Mouse (Mus musculus) liver, embryonic 15.5 days (tissue): ENCODE results near the gene Smim27. TPM values are rescaled to one million over a fixed set of nuclear protein-coding genes. Genes with fewer than 3 reads are reported as not detected.
A peak's percentile ranks its signal among the peaks of the same experiment; 100 is the strongest.

Experiments used
- ATAC-seq: fragments of 200-750 bp; cut with Nextera tagmentation; 2 replicates; pipeline ENCODE4 v1.8.0; 2017; ENCODE audit warnings: moderate number of reproducible peaks, mild to moderate bottlenecking, moderate library complexity; ENCODE audit not compliant: insufficient read depth
- H3K27ac ChIP-seq: fragments of 300-500 bp; sonication (generic); replicated peaks from 2 replicates; pipeline ENCODE4 v1.5.1; 2015; ENCODE audit warnings: mild to moderate bottlenecking, inconsistent platforms
- H3K27me3 ChIP-seq: fragments of 300-500 bp; sonication (generic); 2 replicates; pipeline ENCODE4 v1.6.1; 2015; ENCODE audit warnings: mild to moderate bottlenecking, inconsistent platforms
- H3K36me3 ChIP-seq: fragments of 300-500 bp; sonication (generic); replicated peaks from 2 replicates; pipeline ENCODE4 v1.6.1; 2015; ENCODE audit warnings: moderate library complexity, mild to moderate bottlenecking, inconsistent platforms
- H3K4me1 ChIP-seq: fragments of 300-500 bp; sonication (generic); replicated peaks from 2 replicates; pipeline ENCODE4 v1.6.1; 2015; ENCODE audit warnings: inconsistent platforms
- H3K4me2 ChIP-seq: fragments of 300-500 bp; sonication (generic); 2 replicates; pipeline ENCODE4 v1.6.1; 2015; ENCODE audit warnings: moderate library complexity, mild to moderate bottlenecking, inconsistent platforms
- H3K4me3 ChIP-seq: fragments of 300-500 bp; sonication (generic); replicated peaks from 2 replicates; pipeline ENCODE4 v1.5.1; 2015; ENCODE audit warnings: mild to moderate bottlenecking, inconsistent platforms
- H3K9ac ChIP-seq: fragments of 300-500 bp; sonication (generic); 2 replicates; pipeline ENCODE4 v1.6.1; 2015; ENCODE audit warnings: moderate library complexity, mild to moderate bottlenecking, inconsistent platforms
- H3K9me3 ChIP-seq: fragments of 300-500 bp; sonication (generic); replicated peaks from 2 replicates; pipeline ENCODE4 v1.6.1; 2016; ENCODE audit warnings: inconsistent platforms
- WGBS: fragments of 180-500 bp; shearing (Covaris S2); methylation state at CpG from one replicate; pipeline ENCODE4 v1.1.7; 2015; ENCODE audit warnings: mixed read lengths; ENCODE audit not compliant: insufficient replicate concordance; 5-methylcytosine and 5-hydroxymethylcytosine counted together
- polyA plus RNA-seq: library from polyadenylated mRNA; unstranded; fragments of >200 nt; fragmentation: Nextera tagmentation; extraction: Ambion mirVana; gene quantifications from 2 replicates; pipeline ENCODE4 v1.2.1, GENCODE M21; 2015

Smim27 gene
- polyA plus RNA-seq, result 10.6 and 17.5 TPM in 2 replicates

GRCm38 (mm10) chr4:40269430-40270032, at the start of gene Smim27, which contains the start of gene Topors:
Gene Smim27, plus strand, starts transcription at chr4:40269579.
Gene Topors, minus strand, starts transcription at chr4:40269850.
- Histone ChIP-seq H3K4me2 (peak within 1 kb of the TSS; percentile 93), H3K9ac (peak within 1 kb of the TSS; percentile 76), H3K27ac (peak within 1 kb of the TSS; percentile 93), H3K27me3 (no peaks in the 10 kb centered on the region), H3K9me3 (no peaks in the 10 kb centered on the region), H3K4me3 (peak within 1 kb of the TSS; percentile 85), H3K4me1 (peaks cover 42% of the 10 kb centered on the region), H3K36me3 (peaks cover 33% of the 10 kb centered on the region)
- WGBS, result under 1% methylated on average over 38 of the region's 38 CpGs
- ATAC-seq, result peak; percentile 89

DNA sequence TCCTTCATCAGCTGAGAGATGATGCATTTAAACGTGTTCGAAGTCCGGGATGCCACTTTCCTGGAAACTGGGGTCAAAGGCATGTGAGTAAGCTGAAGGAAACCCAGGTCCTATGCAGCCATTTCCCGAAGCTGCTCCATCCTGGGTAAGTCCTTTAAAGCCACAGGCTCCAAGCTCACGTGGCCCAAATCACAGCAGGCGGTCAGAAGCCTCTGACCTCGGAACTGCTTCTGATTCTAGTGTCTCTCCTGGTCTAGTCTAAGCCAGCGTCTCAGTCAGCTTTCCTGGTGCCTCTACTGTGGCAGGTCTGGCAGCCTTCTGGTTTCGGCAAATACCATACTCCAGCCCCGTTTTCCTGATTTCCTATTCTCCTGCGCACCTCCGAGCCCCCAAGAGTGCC, 48.9 kb upstream of the Smim27 start:
- ATAC-seq, result no peak
- H3K4me3 ChIP-seq, result no peak overlapping the region
- no peak overlapping the region for H3K27ac ChIP-seq
- H3K27me3 ChIP-seq, result no peaks in the 10 kb centered on the region
- no peaks in the 10 kb centered on the region for H3K4me1 ChIP-seq
- H3K9ac ChIP-seq, result no peak overlapping the region
- no peaks in the 10 kb centered on the region for H3K9me3 ChIP-seq
- peaks cover 11% of the 10 kb centered on the region; the same call in 1 of the 2 replicates for H3K36me3 ChIP-seq
- no peak overlapping the region for H3K4me2 ChIP-seq
- 40% methylated on average over 12 of the region's 12 CpGs for WGBS

DNA sequence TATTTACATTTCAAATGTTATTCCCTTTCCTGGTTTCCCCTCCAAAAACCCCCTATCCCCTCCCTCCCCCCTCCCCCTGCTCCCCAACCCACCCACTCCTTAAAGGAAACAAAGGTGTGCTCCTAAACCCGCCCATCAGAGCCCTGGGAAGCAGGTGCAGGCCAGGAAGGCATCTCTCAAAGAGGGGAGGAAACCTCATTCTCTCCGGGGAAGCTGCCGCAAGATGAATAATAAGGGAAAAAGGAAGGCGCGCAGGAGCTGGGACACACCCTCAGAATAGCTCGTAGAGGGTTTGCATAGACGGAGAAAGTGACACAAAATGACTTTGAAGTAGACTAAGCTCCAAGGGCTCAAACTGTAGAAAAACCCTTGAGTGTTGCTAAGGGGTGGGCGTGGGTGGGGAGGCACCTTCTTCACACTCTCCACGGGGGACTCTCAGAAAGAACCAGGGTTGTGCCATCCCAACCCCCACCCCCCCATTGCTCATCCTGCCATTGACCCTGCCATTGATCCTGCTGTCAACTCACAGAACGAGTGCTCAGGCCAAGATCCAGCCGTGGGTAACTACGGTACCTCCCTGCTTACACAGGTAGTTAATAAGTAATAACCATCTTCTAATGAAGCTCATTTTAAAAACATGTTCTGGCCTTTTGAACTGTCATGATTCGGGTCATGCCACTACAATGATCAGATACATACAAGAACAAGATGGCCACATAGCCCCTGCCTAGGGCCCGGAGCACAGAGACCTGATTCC, 48.2 kb upstream of the Smim27 start:
- no peaks in the 10 kb centered on the region for H3K27me3 ChIP-seq
- no peak overlapping the region; the same call in 1 of the 2 replicates for H3K4me2 ChIP-seq
- H3K9ac ChIP-seq, result no peak overlapping the region
- ATAC-seq, result peak; percentile 63
- no peaks in the 10 kb centered on the region for H3K9me3 ChIP-seq
- H3K4me3 ChIP-seq, result no peak overlapping the region
- H3K27ac ChIP-seq, result no peak overlapping the region
- peaks cover 11% of the 10 kb centered on the region; the same call in 1 of the 2 replicates for H3K36me3 ChIP-seq
- no peaks in the 10 kb centered on the region for H3K4me1 ChIP-seq
- 35% methylated on average over 14 of the region's 14 CpGs for WGBS

- H3K4me2 ChIP-seq, result no peak overlapping the region
- ATAC-seq, result no peak
- H3K4me1 ChIP-seq, result no peaks in the 10 kb centered on the region
- no peak overlapping the region for H3K4me3 ChIP-seq
- H3K36me3 ChIP-seq, result peaks cover 8% of the 10 kb centered on the region; the same call in 1 of the 2 replicates
- no peaks in the 10 kb centered on the region for H3K27me3 ChIP-seq
- 54% methylated on average over 21 of the region's 21 CpGs for WGBS
- H3K27ac ChIP-seq, result no peak overlapping the region
- H3K9ac ChIP-seq, result no peak overlapping the region
- no peaks in the 10 kb centered on the region for H3K9me3 ChIP-seq
These were observed 47.3 kb upstream of the Smim27 start for GRCm38 (mm10) chr4:40221876-40222585.

- Histone ChIP-seq H3K4me1 (no peaks in the 10 kb centered on the region), H3K9ac (no peak overlapping the region), H3K27me3 (no peaks in the 10 kb centered on the region), H3K9me3 (no peaks in the 10 kb centered on the region), H3K4me3 (no peak overlapping the region), H3K4me2 (no peak overlapping the region), H3K27ac (no peak overlapping the region), H3K36me3 (0 out of 2 replicates have a peak, but pooled peaks cover 7% of the 10 kb centered on the region)
- ATAC-seq, result no peak
- WGBS, result 66% methylated on average over 5 of the region's 5 CpGs
These were observed 43.3 kb upstream of the Smim27 start for GRCm38 (mm10) chr4:40226095-40226494.

- Histone ChIP-seq H3K27ac (no peak overlapping the region), H3K27me3 (no peaks in the 10 kb centered on the region), H3K9me3 (no peaks in the 10 kb centered on the region), H3K4me1 (no peaks in the 10 kb centered on the region), H3K36me3 (0 out of 2 replicates have a peak, but pooled peaks cover 7% of the 10 kb centered on the region), H3K4me2 (no peak overlapping the region), H3K9ac (no peak overlapping the region), H3K4me3 (no peak overlapping the region)
- no peak for ATAC-seq
- WGBS, result 75% methylated on average over 11 of the region's 11 CpGs
These were observed 42.2 kb upstream of the Smim27 start for GRCm38 (mm10) chr4:40227131-40227530.

GRCm38 (mm10) chr4:40227886-40228285, 41.5 kb upstream of the Smim27 start:
- no peak overlapping the region for H3K27ac ChIP-seq
- no peak for ATAC-seq
- 0 out of 2 replicates have a peak, but pooled peaks cover 6% of the 10 kb centered on the region for H3K36me3 ChIP-seq
- no peak overlapping the region for H3K4me2 ChIP-seq
- no peak overlapping the region for H3K9ac ChIP-seq
- H3K9me3 ChIP-seq, result no peaks in the 10 kb centered on the region
- H3K4me1 ChIP-seq, result no peaks in the 10 kb centered on the region
- 75% methylated on average over 7 of the region's 7 CpGs for WGBS
- H3K4me3 ChIP-seq, result no peak overlapping the region
- H3K27me3 ChIP-seq, result no peaks in the 10 kb centered on the region

- no peak overlapping the region for H3K4me2 ChIP-seq
- H3K4me1 ChIP-seq, result no peaks in the 10 kb centered on the region
- no peaks in the 10 kb centered on the region for H3K27me3 ChIP-seq
- 80% methylated on average over 6 of the region's 6 CpGs for WGBS
- no peak overlapping the region for H3K27ac ChIP-seq
- H3K36me3 ChIP-seq, result 0 out of 2 replicates have a peak, but pooled peaks cover 3% of the 10 kb centered on the region
- no peak overlapping the region for H3K4me3 ChIP-seq
- ATAC-seq, result no peak
- H3K9ac ChIP-seq, result no peak overlapping the region
- no peaks in the 10 kb centered on the region for H3K9me3 ChIP-seq
These were observed 39.7 kb upstream of the Smim27 start for GRCm38 (mm10) chr4:40229723-40230122.

GRCm38 (mm10) chr4:40233062-40233664, 36.2 kb upstream of the Smim27 start:
- Histone ChIP-seq H3K27ac (no peak overlapping the region), H3K9me3 (no peaks in the 10 kb centered on the region), H3K27me3 (no peaks in the 10 kb centered on the region), H3K9ac (no peak overlapping the region), H3K36me3 (no peaks in the 10 kb centered on the region), H3K4me3 (no peak overlapping the region), H3K4me2 (no peak overlapping the region), H3K4me1 (no peaks in the 10 kb centered on the region)
- no peak for ATAC-seq
- 56% methylated on average over 7 of the region's 7 CpGs for WGBS

- WGBS, result 70% methylated on average over 6 of the region's 6 CpGs
These were observed 35.1 kb upstream of the Smim27 start for GRCm38 (mm10) chr4:40234256-40234655.

More at GRCm38 (mm10) chr4:40234256-40234655, 35.1 kb upstream of the Smim27 start:
- Histone ChIP-seq H3K4me1 (peaks cover 10% of the 10 kb centered on the region), H3K27me3 (no peaks in the 10 kb centered on the region), H3K9me3 (no peaks in the 10 kb centered on the region), H3K4me3 (no peak overlapping the region), H3K4me2 (no peak overlapping the region), H3K36me3 (no peaks in the 10 kb centered on the region), H3K9ac (no peak overlapping the region), H3K27ac (no peak overlapping the region)
- ATAC-seq, result no peak
